Mouse (Mus musculus) CD4-positive helper T cell, adult 2 months (primary cell): ENCODE results near the gene Crygc.
"Not testable (repeated sequence)": the region's sequence is repeated elsewhere in the genome, so short reads cannot be mapped to it uniquely, and the experiment has no call there.

Experiments
- DNase-seq: peaks from one replicate; pipeline ENCODE4 v3.0.0-alpha.2; 2012; ENCODE audit warnings: low read depth, missing footprints, low spot score

The Crygc gene

DNA sequence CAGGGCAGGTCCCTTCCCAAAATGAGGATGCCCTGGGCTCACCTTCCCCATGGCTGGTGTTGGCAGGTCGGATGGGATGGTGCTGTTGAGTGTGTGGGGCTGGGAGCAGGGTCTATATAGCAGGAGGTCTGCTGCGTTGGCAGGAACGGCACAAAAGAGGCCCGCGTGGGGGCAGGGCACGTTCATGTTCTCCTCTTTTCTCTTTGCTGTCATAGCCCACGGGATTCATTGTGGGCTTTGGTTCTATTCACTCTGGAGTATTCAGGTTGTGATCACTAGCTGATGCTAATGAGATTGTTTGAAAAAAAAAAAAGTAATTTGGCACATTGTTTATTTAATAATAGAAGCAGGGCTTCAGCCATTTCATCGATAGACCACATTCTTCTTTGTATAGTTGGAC is 10.1 kb downstream of the Crygc start, which contains the start of gene Crygd:
Gene Crygd (minus strand): TSS at position 101 of the 400 bp plus-strand sequence.
- no peak for DNase-seq

DNA sequence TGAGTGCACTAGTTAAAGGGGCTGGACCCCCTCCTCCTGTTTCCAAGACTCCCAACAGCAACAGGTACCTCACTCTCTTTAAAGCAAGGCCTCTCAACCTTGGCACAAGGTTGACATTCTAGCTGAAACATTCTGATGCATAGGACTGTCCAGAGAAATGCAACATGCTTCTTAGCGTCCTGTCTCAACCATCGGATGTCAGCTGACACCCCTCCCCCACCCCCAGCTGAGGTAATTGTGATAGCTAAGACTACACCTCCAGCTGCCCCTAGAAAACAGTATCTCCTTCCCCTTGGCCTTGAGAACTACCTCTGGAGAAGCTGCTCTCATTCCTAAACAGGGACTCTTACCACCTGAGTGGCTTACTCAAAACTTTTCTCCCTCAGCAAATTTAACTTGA is 21.3 kb downstream of the Crygc start:
- DNase-seq = no peak

DNA sequence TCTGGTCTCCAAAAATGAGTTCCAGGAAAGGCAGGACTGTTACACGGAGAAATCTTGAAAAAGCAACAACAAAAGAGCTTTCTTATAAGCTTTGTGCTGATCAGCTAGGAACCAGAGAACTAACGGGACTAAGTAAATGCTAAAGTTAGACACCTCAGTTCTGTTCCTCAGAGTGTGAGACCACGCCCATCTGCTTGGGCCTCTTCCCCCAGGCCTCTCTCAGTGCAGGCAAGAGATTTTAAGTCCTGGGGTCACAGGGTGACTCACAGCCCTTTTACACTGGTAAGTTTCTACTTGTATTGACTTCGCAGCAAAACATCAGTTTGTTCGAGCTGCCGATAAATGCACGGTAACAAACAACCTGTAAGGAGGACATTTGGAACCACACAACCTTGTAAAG is 21.8 kb downstream of the Crygc start:
- DNase-seq = no peak

DNA sequence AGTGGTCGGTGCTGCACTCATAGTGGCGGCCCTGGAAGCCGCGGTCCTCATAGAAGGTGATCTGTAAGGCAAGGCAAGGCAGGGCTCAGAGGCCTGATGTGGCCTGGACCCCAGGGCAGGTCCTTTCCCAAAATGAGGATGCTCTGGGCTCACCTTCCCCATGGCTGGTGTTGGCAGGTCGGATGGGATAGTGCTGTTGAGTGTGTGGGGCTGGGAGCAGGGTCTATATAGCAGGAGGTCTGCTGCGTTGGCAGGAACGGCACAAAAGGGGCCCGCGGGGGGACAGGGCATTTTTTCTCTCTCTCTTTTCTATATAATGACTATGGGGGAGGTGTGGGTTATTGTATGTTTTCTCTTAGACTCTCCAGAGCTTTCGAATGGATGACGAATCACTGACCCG is 22.5 kb downstream of the Crygc start, which contains the start of gene Cryge:
Gene Cryge (minus strand): TSS at position 198 of the 400 bp plus-strand sequence.
- DNase-seq = not testable (repeated sequence)

DNA sequence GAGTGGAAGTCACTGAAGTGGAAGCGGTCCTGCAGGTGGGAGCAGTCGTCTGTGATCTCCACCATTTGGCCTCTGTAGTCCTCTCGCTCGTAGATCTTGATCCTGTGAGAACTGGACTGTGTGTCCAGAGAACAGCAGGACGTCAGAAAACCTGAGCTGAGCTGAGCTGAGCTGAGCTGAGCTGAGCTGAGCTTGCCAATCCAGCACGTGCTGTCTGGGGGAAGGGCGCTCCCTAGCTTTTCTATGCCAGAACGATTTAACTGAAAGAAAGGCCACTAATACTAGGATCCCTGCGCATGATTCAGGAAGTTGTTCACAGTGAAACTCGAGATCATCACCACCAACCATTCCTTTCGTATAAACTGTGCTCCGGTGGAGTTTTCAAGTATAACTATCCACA is 24.7 kb downstream of the Crygc start:
- DNase-seq = no peak

DNA sequence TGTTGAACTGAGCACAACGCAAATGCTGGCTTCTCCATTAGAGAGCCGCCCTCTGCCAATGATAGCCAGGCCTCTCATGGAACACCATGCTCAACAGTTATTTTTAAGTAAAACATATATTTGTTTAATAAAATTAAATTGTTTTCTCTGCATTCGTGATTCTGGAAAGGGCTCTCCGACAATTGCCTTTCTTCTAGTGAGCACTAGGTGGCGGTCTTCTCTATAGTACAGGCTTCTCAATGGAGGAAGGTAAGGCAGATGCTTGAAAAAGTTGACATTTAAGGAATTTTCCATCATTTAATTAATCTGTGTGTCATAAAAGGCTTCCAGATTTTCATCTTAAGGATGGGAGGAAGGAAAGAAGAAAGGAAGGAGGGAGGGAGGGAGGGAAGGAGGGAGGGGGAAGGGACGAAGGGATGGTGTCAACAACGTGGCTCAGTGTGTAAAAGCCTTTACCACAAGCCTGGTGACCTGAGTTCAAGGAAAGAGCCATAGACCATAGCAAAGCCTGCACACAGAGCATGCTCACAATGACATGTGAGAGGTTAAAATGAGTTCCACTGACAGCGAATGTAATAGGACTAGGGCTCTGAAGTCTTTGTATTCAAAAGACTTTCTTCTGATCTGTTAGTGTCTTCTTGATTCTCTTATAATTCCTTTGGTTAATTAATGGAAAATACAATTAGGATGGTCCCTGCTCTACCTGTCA is 26.9 kb downstream of the Crygc start:
- DNase-seq = no peak

DNA sequence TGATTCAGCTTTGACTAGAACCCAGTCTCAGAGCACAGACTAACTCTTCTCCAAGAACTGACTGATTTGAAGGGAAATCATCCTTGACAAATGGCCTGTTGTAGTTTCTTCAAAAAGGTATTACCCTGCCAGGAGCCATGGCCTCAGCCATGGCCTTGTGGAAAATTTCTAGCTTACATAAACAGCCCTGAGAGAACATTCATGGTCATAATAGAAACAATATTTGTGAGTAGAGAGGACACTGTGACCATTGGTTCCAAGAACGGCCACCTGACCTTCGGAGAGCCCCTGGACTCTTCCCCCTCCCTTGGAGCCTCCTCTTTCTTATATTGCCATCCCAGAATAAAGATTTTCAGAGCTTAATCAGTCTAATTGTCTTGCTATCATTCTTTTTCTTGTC is 30.1 kb downstream of the Crygc start:
- no peak for DNase-seq

DNA sequence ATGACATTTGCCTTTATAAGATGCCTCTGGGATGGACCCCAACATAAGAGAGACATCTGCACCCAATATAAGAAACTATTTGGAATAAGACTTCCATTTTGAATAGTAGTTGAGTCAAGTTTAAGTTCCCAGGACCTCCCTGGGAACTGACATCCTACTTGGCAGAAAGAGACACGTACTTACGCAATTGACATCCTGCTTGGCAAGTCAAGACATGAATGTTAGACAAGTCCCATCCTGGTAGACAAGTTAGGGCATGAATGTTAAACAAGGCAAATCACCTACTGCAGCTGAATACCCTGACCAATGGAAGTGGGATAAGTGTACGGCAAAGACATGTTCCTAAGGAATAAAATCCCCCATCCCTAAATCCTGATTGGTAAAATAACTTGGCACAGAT is 31.7 kb downstream of the Crygc start:
- DNase-seq = no peak

DNA sequence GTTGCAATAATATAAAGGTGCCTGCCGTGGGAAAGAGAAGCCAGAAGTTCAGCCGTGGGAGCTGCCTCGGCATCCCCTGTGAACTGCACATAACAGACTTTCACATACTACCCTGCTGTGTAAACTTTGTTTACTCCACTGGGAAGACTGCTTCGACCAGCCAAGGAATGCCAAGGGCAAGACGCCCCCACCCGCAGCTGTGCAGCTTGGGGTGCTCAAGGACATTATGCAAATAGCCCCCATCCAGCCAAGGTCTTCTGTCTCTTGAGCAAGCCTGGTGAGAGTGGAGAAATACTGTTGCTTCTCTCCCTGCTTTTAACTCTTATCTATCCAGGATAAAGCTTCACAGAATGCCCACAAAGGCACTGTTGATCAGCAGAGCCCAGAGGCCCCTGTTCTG is 32.7 kb downstream of the Crygc start:
- no peak for DNase-seq

DNA sequence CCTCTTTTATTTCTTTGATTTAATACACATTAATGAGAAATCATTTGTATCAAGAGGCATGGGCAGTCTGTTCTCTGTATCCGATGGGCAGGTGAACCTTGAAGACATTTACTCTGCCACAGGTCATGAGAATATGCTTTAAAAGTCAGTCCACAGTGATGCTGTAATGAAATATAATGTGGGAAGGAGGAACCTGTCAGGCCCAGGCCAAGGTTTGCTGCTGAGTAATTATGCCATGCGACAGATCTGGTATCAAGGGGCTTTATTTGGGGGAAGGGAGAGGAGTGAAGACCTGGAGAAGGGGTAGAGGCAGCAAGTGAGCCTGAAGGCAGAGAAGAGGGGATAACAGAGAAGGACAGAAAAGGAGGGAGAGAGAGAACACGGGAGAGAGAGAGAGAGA is 33.8 kb downstream of the Crygc start:
- DNase-seq = no peak

DNA sequence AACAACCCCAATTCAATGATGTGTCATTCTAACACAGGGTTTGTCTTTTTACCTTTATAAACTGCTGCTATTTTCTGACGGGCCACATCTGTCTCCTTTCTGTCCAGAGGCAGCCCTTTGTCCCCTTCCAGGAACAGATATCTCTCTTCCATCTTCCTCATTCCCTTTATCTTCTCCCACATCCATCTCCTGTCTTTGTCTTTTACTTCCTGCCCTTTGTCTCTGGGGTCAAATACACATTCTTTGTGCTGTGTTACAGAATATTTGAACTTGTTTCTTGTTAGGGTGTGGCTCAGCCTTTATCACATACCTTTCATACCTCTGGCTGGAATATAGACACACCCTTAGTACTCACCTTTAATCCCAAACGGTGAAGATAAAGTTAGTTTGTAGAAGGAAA is 35.9 kb downstream of the Crygc start:
- no peak for DNase-seq

DNA sequence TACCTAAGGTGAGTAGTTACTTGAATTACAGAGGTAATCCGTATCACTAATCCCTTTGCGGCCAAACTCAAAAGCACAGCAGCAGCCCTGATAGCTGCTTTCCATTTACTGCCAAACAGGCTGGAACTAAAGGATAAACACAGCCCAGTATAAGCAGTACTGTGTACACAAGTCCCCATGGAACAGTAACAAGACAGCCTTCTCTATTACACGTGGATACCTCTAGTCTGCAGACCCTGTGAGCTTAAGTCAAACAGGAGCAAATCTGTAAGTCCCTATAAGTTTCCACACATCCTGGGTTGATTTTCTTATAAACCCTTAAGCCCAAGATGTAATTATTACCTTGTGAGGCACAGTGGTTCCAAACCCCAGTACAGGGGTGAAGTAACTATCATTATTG is 38.0 kb downstream of the Crygc start:
- DNase-seq = no peak

DNA sequence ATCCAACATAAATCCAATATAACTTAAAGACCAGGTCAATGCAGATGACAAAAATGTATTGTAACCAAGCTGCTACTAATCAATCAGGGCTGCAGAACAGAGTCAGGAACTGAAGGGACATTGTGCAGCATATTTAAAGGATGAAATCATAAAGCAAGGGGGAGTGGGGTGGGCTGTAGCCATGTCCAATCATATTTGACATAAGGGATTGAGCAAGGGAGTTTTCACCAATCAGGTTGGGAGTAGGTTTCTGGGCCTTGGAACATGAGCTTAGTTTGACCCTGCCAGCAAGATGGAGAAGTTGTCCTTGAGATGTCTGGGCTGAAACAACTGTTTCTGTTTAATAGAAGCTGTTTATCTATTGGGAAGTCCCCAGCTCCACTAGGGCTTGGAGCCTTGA is 40.8 kb downstream of the Crygc start, which contains the start of gene Akr1cl:
Gene Akr1cl (minus strand): TSS at position 119 of the 400 bp plus-strand sequence.
- DNase-seq = no peak

DNA sequence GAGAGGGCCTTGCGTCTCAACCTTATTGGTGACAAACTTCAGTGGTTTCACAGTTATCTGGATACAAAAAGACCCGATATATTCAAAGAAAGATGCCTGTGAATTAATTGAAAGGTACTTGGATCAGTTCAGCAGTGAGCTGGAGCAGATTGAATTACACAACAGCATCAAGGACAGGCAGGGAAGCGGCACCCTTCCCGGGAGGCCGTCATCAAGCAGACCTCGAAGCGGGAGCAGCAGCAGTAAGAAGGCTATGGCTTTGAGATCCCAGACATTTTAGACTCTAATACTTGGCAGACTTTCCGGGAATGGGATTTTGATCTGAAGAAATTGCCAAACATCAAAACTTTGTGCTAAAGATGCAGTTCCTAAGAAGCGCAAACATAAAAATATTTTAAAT is 45.3 kb downstream of the Crygc start:
- DNase-seq = no peak
